Mouse (Mus musculus) brain, embryonic 18.5 days (tissue): ENCODE data around the gene Olfr482.

Experiments
- DNase-seq: peaks from one replicate; pipeline ENCODE4 v3.0.0-alpha.2; 2012; ENCODE audit warnings: low read depth, low spot score

Gene Olfr482

DNA sequence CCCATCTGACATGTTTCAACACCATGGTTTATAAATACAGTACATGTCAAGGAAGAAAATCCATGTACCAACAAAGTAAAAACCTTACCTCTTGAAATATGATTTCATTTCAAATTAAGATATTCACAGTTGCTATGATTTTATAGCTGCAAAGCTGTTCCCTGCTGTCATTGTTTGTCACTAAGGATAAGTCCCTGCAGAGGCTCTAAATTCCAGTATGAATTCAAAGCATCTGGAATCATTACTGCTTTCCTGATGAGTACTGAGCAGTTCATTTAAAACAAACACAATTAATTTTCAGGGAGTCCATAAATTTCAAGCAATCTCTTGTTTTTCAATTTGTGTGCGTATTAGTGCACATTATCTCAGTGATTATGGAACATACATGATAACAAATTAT is at the start of gene Olfr482:
Olfr482 (minus strand) TSS at position 101 of the 400 bp plus-strand sequence.
- no peak for DNase-seq

DNA sequence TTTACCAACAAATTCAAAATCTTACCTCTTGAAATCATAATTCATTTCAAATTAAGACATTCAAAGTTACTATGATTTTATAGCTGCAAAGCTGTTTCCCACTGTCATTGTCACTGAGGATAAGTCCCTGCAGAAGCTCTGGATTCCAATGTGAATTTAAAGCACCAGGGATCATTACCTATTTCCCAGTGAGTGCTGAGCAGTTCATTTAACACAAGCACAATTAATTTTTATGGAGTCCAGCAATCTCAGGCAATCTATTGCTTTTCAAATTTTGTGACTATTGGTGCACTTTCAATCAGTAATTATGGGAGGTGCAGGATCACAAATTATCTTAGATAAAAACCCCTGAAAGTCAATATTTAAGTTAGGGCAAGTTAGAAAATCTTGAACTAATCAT is 30.0 kb upstream of the Olfr482 start, which contains the start of gene Olfr484:
Olfr484 (minus strand) TSS at position 101 of the 400 bp plus-strand sequence.
- no peak for DNase-seq

DNA sequence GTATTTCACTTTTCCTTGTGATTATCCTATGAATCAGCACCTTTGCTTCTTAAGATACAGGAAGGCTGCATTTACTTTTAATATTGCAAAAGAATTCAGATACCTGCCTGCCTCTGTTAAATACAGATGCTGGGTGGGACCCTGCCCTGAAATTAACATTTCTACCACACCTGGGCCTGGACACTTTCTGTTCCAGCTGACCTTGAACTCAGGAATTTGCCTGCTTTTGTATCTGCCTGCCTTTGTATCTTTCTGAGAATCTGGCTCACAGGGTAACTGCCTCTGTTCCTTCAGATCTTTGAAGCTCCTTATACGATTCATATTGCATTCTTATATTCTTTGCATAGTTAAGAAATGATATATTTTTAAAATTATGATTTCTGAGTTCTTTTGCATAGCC is 24.0 kb upstream of the Olfr482 start:
- DNase-seq: no peak

DNA sequence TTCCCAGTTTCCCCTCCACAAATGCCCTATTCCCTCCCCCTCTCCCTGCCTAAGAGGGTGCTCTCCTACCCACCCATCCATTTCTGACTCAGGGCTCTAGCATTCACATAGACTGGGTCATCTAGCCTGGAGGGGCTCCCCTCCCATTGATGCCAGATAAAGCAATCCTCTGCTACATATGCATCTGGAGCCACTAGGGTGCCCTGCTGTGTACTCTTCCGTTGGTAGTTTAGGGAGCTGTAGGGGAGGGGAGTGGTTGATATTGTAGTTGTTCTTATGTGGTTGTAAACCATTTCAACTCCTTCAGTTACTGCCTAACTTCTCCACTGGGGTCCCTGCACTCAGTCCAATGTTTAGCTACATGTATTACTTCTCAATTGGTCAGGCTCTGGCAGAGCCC is 23.3 kb upstream of the Olfr482 start:
- no peak for DNase-seq

DNA sequence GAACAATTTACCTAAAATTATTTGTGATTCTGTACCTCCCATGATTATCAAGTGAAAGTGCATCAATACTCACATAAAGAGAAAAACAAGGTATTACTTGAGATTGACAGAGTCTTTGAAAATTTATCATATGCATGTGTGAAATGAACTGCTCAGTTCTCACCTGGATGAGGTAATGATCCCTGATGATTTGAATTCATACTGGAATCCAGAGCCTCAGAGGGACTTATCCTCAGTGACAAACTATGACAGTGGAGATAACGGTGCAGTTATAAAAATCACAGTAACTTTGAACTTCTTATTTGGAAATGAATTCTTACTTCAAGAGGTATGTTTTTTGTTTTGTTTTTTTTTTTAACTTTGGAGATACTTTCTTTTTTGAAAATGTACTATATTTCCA is 3.2 kb upstream of the Olfr482 start, which contains the start of gene Olfr483:
Olfr483 (plus strand) TSS at position 301 of the 400 bp plus-strand sequence.
- DNase-seq: no peak

DNA sequence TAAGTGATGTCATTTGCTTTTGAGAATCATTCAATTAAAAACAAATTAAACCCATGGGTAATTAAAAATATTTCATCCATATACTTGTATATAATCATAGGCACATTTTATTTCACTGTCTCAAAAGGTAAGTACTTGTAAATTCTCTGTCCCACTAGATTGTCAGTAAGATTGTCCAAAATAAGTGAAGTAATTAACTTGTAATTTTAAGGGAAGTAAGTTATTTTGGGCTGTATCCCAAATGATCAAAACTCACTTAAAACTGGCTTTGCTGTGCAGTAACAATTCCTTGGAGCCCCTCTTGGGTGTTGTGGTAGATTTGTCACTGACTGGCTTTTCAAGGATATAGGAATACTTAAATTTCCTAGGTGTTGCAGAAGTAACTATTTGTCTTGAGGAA is 17.8 kb downstream of the Olfr482 start, which contains the start of gene Olfr481:
Olfr481 (plus strand) TSS at position 301 of the 400 bp plus-strand sequence.
- DNase-seq: no peak

DNA sequence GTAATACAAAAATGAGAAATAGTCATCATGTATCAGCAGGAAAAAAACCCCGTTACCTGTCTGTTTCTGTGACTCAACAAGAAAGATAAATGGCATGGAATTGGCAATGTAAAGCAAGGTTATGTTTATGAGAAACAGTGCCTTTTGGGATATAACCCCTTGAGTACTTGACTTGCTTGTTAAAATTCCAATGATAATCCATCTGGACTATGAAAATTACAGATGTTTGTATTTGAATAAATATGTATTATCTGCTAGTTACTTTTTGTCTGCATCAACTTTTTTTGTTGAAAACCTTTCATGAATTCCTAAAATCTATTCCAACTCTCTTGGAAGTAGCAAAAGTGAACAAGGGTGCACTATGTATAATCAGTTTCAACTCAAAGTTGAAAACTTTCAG is 30.1 kb downstream of the Olfr482 start, which contains the start of gene Olfr480:
Olfr480 (minus strand) TSS at position 101 of the 400 bp plus-strand sequence.
- DNase-seq: no peak

DNA sequence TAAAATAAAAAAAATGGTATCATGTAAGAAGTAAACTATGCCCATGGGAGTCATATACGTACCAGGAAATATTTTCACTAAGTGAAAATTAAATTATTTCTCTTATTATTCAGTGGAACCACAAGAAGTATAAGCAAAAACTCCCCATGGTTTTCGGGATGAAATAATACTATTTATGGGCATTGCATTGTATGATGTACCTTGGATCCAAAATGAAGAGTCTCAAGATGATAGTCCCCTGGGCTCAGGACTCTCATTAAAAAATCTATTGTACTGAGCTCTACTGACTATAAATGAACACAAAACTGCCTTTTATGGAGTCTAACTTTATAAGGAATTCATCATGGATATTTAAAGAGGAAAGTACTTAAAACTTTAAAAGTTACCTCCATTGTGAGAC is 47.0 kb downstream of the Olfr482 start, which contains the start of gene Olfr479:
Olfr479 (plus strand) TSS at position 301 of the 400 bp plus-strand sequence.
- DNase-seq: no peak
